Mouse (Mus musculus): ENCODE results near the gene Ccdc194. TPM values are rescaled to one million over a fixed set of nuclear protein-coding genes. Genes with fewer than 3 reads are reported as not detected.

The Ccdc194 gene
- total RNA-seq, 2 experiments from 2014 or later = 0.12 TPM; not detected in 1

Other genes with a start within 250 kb of the Ccdc194 start
- 100 to 1,000 TPM in 1 of 2 experiments, 10 to 100 TPM in 1; 96.5 to 108 TPM for gene Use1, start 158.9 kb downstream of the Ccdc194 start, total RNA-seq (2021)
- gene Ocel1, start 154.4 kb downstream of the Ccdc194 start, total RNA-seq (2021) = 10 to 100 TPM; 10.4 to 10.7 TPM
- 10 to 100 TPM; 48.5 to 52.3 TPM for gene Nr2f6, start 143.8 kb downstream of the Ccdc194 start, total RNA-seq (2021)
- gene Ushbp1, start 129.9 kb downstream of the Ccdc194 start, total RNA-seq (2021) = 10 to 100 TPM; 40.5 to 45.1 TPM
- 10 to 100 TPM; 57.0 to 62.9 TPM for gene Babam1, start 128.8 kb downstream of the Ccdc194 start, total RNA-seq (2021)
- gene Ankle1, start 119.7 kb downstream of the Ccdc194 start, total RNA-seq (2021) = 1 to 10 TPM in 1 of 2 experiments, under 1 TPM in 1; 0.96 to 2.0 TPM
- gene Abhd8, start 62.1 kb downstream of the Ccdc194 start, total RNA-seq (2021) = 10 to 100 TPM; 29.1 to 31.9 TPM
- 100 to 1,000 TPM; 111 to 124 TPM for gene Mrpl34, start 60.8 kb downstream of the Ccdc194 start, total RNA-seq (2021)
- 10 to 100 TPM; 33.5 to 36.4 TPM for gene Dda1, start 56.5 kb downstream of the Ccdc194 start, total RNA-seq (2021)
- 10 to 100 TPM; 16.6 to 18.4 TPM for gene Ano8, start 39.7 kb downstream of the Ccdc194 start, total RNA-seq (2021)
- gene Gtpbp3, start 37.6 kb downstream of the Ccdc194 start, total RNA-seq (2021) = 10 to 100 TPM; 16.4 to 18.7 TPM
- 10 to 100 TPM; 19.3 to 26.2 TPM for gene Plvap, start 14.0 kb downstream of the Ccdc194 start, total RNA-seq (2021)
- 10 to 100 TPM; 12.3 to 16.5 TPM for gene Bst2, start 11.7 kb upstream of the Ccdc194 start, total RNA-seq (2021)
- gene Mvb12a, start 17.2 kb upstream of the Ccdc194 start, total RNA-seq (2021) = 10 to 100 TPM; 28.8 to 29.7 TPM
- under 1 TPM; 0.17 to 0.22 TPM for gene Tmem221, start 33.2 kb upstream of the Ccdc194 start, total RNA-seq (2021)
- under 1 TPM; 0.10 to 0.17 TPM for gene Nxnl1, start 40.9 kb upstream of the Ccdc194 start, total RNA-seq (2021)
- gene Slc27a1, start 43.2 kb upstream of the Ccdc194 start, total RNA-seq (2021) = 100 to 1,000 TPM; 127 to 151 TPM
- gene Pgls, start 66.5 kb upstream of the Ccdc194 start, total RNA-seq (2021) = 10 to 100 TPM; 72.9 to 74.2 TPM
- 1 to 10 TPM; 1.6 to 2.7 TPM for gene Fam129c, start 71.9 kb upstream of the Ccdc194 start, total RNA-seq (2021)
- 10 to 100 TPM; 44.1 TPM for gene Colgalt1, start 85.3 kb upstream of the Ccdc194 start, total RNA-seq (2021)
- gene Unc13a, start 146.0 kb upstream of the Ccdc194 start, total RNA-seq (2021) = 1 to 10 TPM in 1 of 2 experiments, under 1 TPM in 1; 0.93 to 1.1 TPM
- gene Jak3, start 150.6 kb upstream of the Ccdc194 start, total RNA-seq (2021) = 10 to 100 TPM; 11.7 to 13.3 TPM
- gene Insl3, start 163.5 kb upstream of the Ccdc194 start, total RNA-seq (2021) = 1 to 10 TPM; 5.0 to 7.0 TPM
- gene B3gnt3, start 176.1 kb upstream of the Ccdc194 start, total RNA-seq (2021) = 10 to 100 TPM in 1 of 2 experiments, 1 to 10 TPM in 1; 9.4 to 11.4 TPM
- gene Fcho1, start 200.0 kb upstream of the Ccdc194 start, total RNA-seq (2021) = 1 to 10 TPM; 1.4 to 5.7 TPM

Measured in heart, postnatal 14 days (tissue).